Mouse (Mus musculus) heart, embryonic 14.5 days (tissue): ENCODE measurements around the gene Hbb-bh2. TPM values are rescaled to one million over a fixed set of nuclear protein-coding genes. Genes with fewer than 3 reads are reported as not detected.

Experiments used
- ATAC-seq: fragments of 200-750 bp; cut with Nextera tagmentation; 2 replicates; pipeline ENCODE4 v1.8.0; 2017; ENCODE audit warnings: low read depth, moderate TSS enrichment; ENCODE audit not compliant: insufficient number of reproducible peaks, insufficient read depth, low FRiP score
- H3K27ac ChIP-seq, 2 experiments: fragments of 200-500 bp in 1 of 2; fragments of 300-500 bp in 1 of 2; sonication (generic) in 1 of 2; replicated peaks in 1 of 2; 2 replicates each; pipeline ENCODE4 v1.5.1; 2012 to 2014; ENCODE audit warnings: low read depth in 2 of 2, low read length in 2 of 2, control low read depth in 1 of 2, mild to moderate bottlenecking in 1 of 2, mixed read lengths in 1 of 2; ENCODE audit not compliant: control insufficient read depth in 1 of 2, insufficient read depth in 1 of 2
- H3K27me3 ChIP-seq: fragments of 300-500 bp; sonication (generic); 2 replicates; pipeline ENCODE4 v1.6.1; 2014; ENCODE audit warnings: mild to moderate bottlenecking, low read length, control low read depth; ENCODE audit not compliant: control insufficient read depth, insufficient read depth
- H3K36me3 ChIP-seq: fragments of 300-500 bp; sonication (generic); 2 replicates; pipeline ENCODE4 v1.6.1; 2014; ENCODE audit warnings: mild to moderate bottlenecking, control low read depth, low read length, mixed read lengths; ENCODE audit not compliant: control insufficient read depth, insufficient read depth
- H3K4me1 ChIP-seq, 2 experiments: fragments of 200-500 bp in 1 of 2; fragments of 300-500 bp in 1 of 2; sonication (generic) in 1 of 2; 2 replicates each; pipeline ENCODE4 v1.6.1; 2012 to 2014; ENCODE audit warnings: low read length in 2 of 2, control low read depth in 1 of 2, mixed read lengths in 1 of 2; ENCODE audit not compliant: control insufficient read depth in 2 of 2, insufficient read depth in 2 of 2
- H3K4me2 ChIP-seq: fragments of 300-500 bp; sonication (generic); 2 replicates; pipeline ENCODE4 v1.6.1; 2014; ENCODE audit warnings: mild to moderate bottlenecking, low read length
- H3K4me3 ChIP-seq, 2 experiments: fragments of 200-500 bp in 1 of 2; fragments of 300-500 bp in 1 of 2; sonication (generic) in 1 of 2; 2 replicates each; pipeline ENCODE4 v1.5.1; 2012 to 2014; ENCODE audit warnings: low read length in 2 of 2, mild to moderate bottlenecking in 2 of 2, control low read depth in 1 of 2, low read depth in 1 of 2, moderate library complexity in 1 of 2; ENCODE audit not compliant: control insufficient read depth in 1 of 2, insufficient read depth in 1 of 2
- H3K9ac ChIP-seq: fragments of 300-500 bp; sonication (generic); 2 replicates; pipeline ENCODE4 v1.6.1; 2014; ENCODE audit warnings: mild to moderate bottlenecking, low read length
- H3K9me3 ChIP-seq: fragments of 300-500 bp; sonication (generic); 2 replicates; pipeline ENCODE4 v1.6.1; 2016; ENCODE audit warnings: low read length, control low read depth; ENCODE audit not compliant: control insufficient read depth
- WGBS: fragments of 180-500 bp; shearing (Covaris S2); extraction: QIAGEN DNeasy Blood & Tissue Kit; methylation state at CpG from one replicate; pipeline ENCODE4 v1.1.7; 2014; 5-methylcytosine and 5-hydroxymethylcytosine counted together
- polyA plus RNA-seq: library from polyadenylated mRNA; unstranded; fragments of >200 nt; fragmentation: Nextera tagmentation; extraction: Ambion mirVana; gene quantifications from 2 replicates; pipeline ENCODE4 v1.2.1, GENCODE M21; 2014

The Hbb-bh2 gene
- not detected in 2 replicates for polyA plus RNA-seq

- no peaks in the 10 kb centered on the region for H3K9me3 ChIP-seq
- H3K9ac ChIP-seq = no peak within 1 kb of the TSS
- no peaks in the 10 kb centered on the region for H3K36me3 ChIP-seq
- H3K4me1 ChIP-seq = no peaks in the 10 kb centered on the region
- no peak within 1 kb of the TSS for H3K27ac ChIP-seq
- H3K27me3 ChIP-seq = no peaks in the 10 kb centered on the region
- no peak within 1 kb of the TSS for H3K4me3 ChIP-seq
- no peak for ATAC-seq
- WGBS = 68% methylated on average over 3 of the region's 3 CpGs
- H3K4me2 ChIP-seq = no peak within 1 kb of the TSS
These were observed at the start of gene Hbb-bh2 for GRCm38 (mm10) chr7:103840268-103840667. Gene Hbb-bh2 (minus strand): TSS chr7:103840520.

DNA sequence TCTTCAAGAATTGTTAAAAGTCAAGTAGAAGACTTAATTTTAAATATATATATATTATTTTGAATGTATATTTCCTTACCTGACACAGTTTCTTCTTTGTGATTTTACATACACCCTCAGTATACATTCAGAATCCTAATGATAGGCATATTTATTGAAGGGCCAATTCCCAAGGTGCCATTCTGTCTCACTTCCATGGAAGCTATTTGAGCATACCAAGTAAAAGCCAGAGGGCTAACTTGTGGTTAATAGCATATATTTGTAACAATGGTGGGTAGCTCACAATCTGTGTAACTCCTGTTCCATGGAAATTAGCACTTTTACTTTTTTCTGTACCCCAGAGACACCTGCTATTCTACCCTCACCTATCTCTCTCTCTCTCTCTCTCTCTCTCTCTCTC lies 45.8 kb upstream of the Hbb-bh2 start, which contains the start of gene Olfr66:
Gene Olfr66, minus strand, starts transcription at position 101 of the 400 bp plus-strand sequence.
- 0 out of 2 replicates have a peak, but pooled peaks cover 4% of the 10 kb centered on the region for H3K9me3 ChIP-seq
- no peak within 1 kb of the TSS for H3K27ac ChIP-seq
- no peak within 1 kb of the TSS for H3K9ac ChIP-seq
- no peaks in the 10 kb centered on the region for H3K36me3 ChIP-seq
- no peak for ATAC-seq
- H3K27me3 ChIP-seq = no peaks in the 10 kb centered on the region
- no peaks in the 10 kb centered on the region for H3K4me1 ChIP-seq
- H3K4me2 ChIP-seq = no peak within 1 kb of the TSS
- H3K4me3 ChIP-seq = no peak within 1 kb of the TSS

DNA sequence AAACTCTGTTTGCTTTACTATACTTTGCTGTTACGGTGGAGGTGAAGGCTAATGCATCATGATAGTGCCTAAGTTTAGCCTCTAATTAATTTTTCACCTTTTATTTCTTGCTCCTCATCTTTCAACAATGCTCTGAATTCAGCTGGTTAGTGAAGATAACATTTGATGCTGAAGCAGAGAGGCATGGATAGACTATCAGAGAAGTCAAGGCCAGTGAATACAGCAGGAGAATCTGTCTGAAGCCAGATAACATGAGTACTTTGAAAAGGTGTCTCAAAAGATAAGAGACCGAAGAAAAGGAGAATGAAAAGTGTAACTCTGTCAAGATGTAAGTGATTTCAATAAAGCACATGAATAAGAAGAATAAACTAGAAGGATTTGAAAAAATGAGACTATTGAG lies 36.8 kb upstream of the Hbb-bh2 start:
- H3K36me3 ChIP-seq = no peaks in the 10 kb centered on the region
- H3K27me3 ChIP-seq = no peaks in the 10 kb centered on the region
- H3K9ac ChIP-seq = no peak overlapping the region
- no peaks in the 10 kb centered on the region for H3K4me1 ChIP-seq
- no peak for ATAC-seq
- no peak overlapping the region for H3K4me2 ChIP-seq
- no peak overlapping the region for H3K27ac ChIP-seq
- H3K9me3 ChIP-seq = no peaks in the 10 kb centered on the region
- 53% methylated on average over 2 of the region's 2 CpGs for WGBS
- H3K4me3 ChIP-seq = no peak overlapping the region

DNA sequence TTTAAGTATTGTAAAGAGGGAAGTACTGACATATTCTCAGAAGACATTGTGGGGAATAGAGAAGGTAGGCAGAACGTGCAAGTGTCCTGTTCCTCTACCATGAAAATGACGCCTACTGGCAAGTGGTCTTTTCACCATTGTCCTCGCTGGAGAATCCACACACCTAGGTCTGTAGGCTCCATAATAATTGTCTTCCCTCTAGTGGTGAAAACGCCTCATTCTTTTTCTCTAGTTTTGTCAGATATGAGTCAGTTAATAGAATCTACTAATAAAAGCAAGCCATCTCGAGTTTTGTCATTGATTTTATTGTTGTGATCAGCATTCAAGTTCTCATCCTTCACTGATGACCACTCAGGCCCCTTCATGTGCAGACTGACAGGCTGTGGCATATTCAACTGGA lies 34.1 kb upstream of the Hbb-bh2 start:
- Histone ChIP-seq H3K4me3 (no peak overlapping the region), H3K9ac (no peak overlapping the region), H3K9me3 (no peaks in the 10 kb centered on the region), H3K27me3 (no peaks in the 10 kb centered on the region), H3K27ac (no peak overlapping the region), H3K4me1 (no peaks in the 10 kb centered on the region), H3K36me3 (no peaks in the 10 kb centered on the region), H3K4me2 (no peak overlapping the region)
- no peak for ATAC-seq
- 42% methylated on average over 5 of the region's 5 CpGs for WGBS

DNA sequence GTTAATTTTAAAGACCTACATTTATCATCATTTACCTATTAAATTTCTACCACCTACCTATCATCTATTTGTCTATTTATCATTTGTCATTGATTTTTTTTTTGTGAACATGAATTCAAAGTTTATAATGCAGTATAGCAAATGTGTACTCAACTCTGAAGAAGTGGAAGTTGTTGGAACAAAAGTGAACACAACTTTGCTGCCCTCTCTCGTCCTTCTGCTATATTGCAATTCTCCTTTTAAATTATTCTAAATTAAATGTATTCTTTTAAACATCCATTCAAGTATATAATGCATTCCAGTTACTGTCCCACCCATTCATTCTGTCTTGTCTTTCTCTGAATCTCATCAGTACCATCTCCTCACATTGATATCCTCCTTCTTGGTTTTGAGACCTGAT lies 32.7 kb upstream of the Hbb-bh2 start:
- Histone ChIP-seq H3K4me3 (no peak overlapping the region), H3K27me3 (no peaks in the 10 kb centered on the region), H3K9me3 (no peaks in the 10 kb centered on the region), H3K27ac (no peak overlapping the region), H3K4me1 (no peaks in the 10 kb centered on the region), H3K36me3 (no peaks in the 10 kb centered on the region), H3K9ac (no peak overlapping the region), H3K4me2 (no peak overlapping the region)
- ATAC-seq = no peak
- 6% methylated on average over 1 of the region's 1 CpGs for WGBS

DNA sequence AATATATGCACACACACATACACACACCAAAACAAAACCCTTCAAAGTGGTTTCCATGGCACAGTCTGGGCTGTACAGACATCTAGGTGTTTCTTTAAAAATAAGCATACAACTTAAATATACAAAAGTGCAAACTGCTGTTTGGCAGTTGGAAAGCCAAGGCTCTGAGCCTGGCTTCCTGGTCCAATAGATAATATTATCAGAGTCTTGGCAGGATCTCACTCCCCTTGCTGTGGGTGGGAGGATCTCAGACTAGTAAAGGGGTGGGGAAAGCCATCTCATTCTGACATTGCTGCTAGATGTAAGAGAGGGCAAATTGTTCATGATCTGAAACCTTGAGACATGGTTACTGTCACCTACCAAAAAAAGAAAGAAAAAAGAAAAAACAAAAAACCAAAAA lies 30.3 kb upstream of the Hbb-bh2 start:
- H3K9ac ChIP-seq = no peak overlapping the region
- no peak overlapping the region for H3K4me3 ChIP-seq
- no peak overlapping the region; a peak in 1 of 4 replicates for H3K27ac ChIP-seq
- no peak for ATAC-seq
- no peak overlapping the region for H3K4me2 ChIP-seq
- H3K27me3 ChIP-seq = no peaks in the 10 kb centered on the region
- H3K9me3 ChIP-seq = no peaks in the 10 kb centered on the region
- H3K36me3 ChIP-seq = no peaks in the 10 kb centered on the region
- no peaks in the 10 kb centered on the region for H3K4me1 ChIP-seq

DNA sequence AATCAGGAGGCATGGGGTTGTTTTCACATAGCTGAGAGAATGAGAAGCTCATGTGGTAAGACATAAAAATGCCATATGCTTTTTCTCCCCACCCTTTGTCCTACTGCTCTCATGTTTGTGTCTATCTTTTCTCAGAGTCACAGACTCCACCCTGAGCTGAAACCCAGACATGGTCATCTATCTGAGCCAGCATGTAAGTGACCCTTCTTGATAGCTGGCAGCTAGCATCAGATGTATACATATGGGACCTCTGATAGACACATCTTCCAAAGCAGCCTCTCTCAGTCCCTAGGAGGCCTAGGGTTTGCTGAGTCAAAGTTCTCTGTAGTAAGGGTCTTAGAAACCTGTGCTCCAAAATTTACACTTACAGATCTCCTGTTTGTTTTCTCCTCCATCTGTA lies 25.4 kb upstream of the Hbb-bh2 start:
- Histone ChIP-seq H3K4me2 (no peak overlapping the region), H3K27me3 (no peaks in the 10 kb centered on the region), H3K36me3 (no peaks in the 10 kb centered on the region), H3K9ac (no peak overlapping the region), H3K4me1 (no peaks in the 10 kb centered on the region), H3K27ac (no peak overlapping the region), H3K4me3 (no peak overlapping the region), H3K9me3 (no peaks in the 10 kb centered on the region)
- ATAC-seq = no peak

- H3K4me3 ChIP-seq = no peak overlapping the region
- H3K9ac ChIP-seq = no peak overlapping the region
- H3K27me3 ChIP-seq = no peaks in the 10 kb centered on the region
- no peak for ATAC-seq
- no peaks in the 10 kb centered on the region for H3K36me3 ChIP-seq
- no peak overlapping the region for H3K4me2 ChIP-seq
- WGBS = 82% methylated on average over 3 of the region's 3 CpGs
- no peaks in the 10 kb centered on the region for H3K9me3 ChIP-seq
- H3K27ac ChIP-seq = no peak overlapping the region
- no peaks in the 10 kb centered on the region for H3K4me1 ChIP-seq
These were observed 21.2 kb upstream of the Hbb-bh2 start for GRCm38 (mm10) chr7:103861531-103861930.
